Mouse (Mus musculus) liver, embryonic 14.5 days (tissue): ENCODE measurements around the gene Usp3. TPM values are rescaled to one million over a fixed set of nuclear protein-coding genes. Genes with fewer than 3 reads are reported as not detected.

ENCODE experiments used
- ATAC-seq: fragments of 200-750 bp; cut with Nextera tagmentation; 2 replicates; pipeline ENCODE4 v1.8.0; 2017; ENCODE audit warnings: moderate number of reproducible peaks, mild to moderate bottlenecking, moderate library complexity; ENCODE audit not compliant: insufficient read depth
- DNase-seq, 3 experiments: peaks; one replicate each; pipeline ENCODE4 v3.0.0-alpha.2; 2012 to 2013; ENCODE audit warnings: low read depth in 3 of 3, low spot score in 3 of 3
- H3K27ac ChIP-seq: fragments of 300-500 bp; sonication (generic); 2 replicates; pipeline ENCODE4 v1.5.1; 2014; ENCODE audit warnings: moderate library complexity, mild to moderate bottlenecking, control low read depth, inconsistent platforms
- H3K27me3 ChIP-seq: fragments of 300-500 bp; sonication (generic); 2 replicates; pipeline ENCODE4 v1.6.1; 2014; ENCODE audit warnings: mild to moderate bottlenecking, low read length, moderate library complexity; ENCODE audit not compliant: control insufficient read depth, insufficient read depth
- H3K36me3 ChIP-seq: fragments of 300-500 bp; sonication (generic); replicated peaks from 2 replicates; pipeline ENCODE4 v1.6.1; 2014; ENCODE audit warnings: low read depth; ENCODE audit not compliant: control insufficient read depth, insufficient read depth
- H3K4me1 ChIP-seq, 2 experiments: fragments of 200-500 bp in 1 of 2; fragments of 300-500 bp in 1 of 2; sonication (generic) in 1 of 2; replicated peaks; 2 replicates each; pipeline ENCODE4 v1.6.1; 2012 to 2014; ENCODE audit warnings: antibody characterized with exemption in 1 of 2, inconsistent platforms in 1 of 2, low read length in 1 of 2; ENCODE audit not compliant: control insufficient read depth in 2 of 2, insufficient read depth in 2 of 2
- H3K4me2 ChIP-seq: fragments of 300-500 bp; sonication (generic); 2 replicates; pipeline ENCODE4 v1.6.1; 2014; ENCODE audit warnings: low read depth, mild to moderate bottlenecking, control low read depth, moderate library complexity
- H3K4me3 ChIP-seq, 2 experiments: fragments of 200-500 bp in 1 of 2; fragments of 300-500 bp in 1 of 2; sonication (generic) in 1 of 2; 2 replicates each; pipeline ENCODE4 v1.5.1; 2012 to 2014; ENCODE audit warnings: low read depth in 2 of 2, low read length in 2 of 2, mild to moderate bottlenecking in 2 of 2, control low read depth in 1 of 2, inconsistent platforms in 1 of 2, moderate library complexity in 1 of 2; ENCODE audit not compliant: insufficient read depth in 1 of 2
- H3K9ac ChIP-seq: fragments of 300-500 bp; sonication (generic); replicated peaks from 2 replicates; pipeline ENCODE4 v1.6.1; 2014; ENCODE audit warnings: mild to moderate bottlenecking, control low read depth, moderate library complexity
- H3K9me3 ChIP-seq: fragments of 300-500 bp; sonication (generic); 2 replicates; pipeline ENCODE4 v1.6.1; 2016; ENCODE audit warnings: low read length, mixed read lengths; ENCODE audit not compliant: control insufficient read depth
- CTCF ChIP-seq: IDR thresholded peaks from 2 replicates; pipeline ENCODE4 v1.5.1; 2016; ENCODE audit warnings: antibody characterized with exemption, low read depth, control low read depth
- EP300 ChIP-seq: IDR thresholded peaks from 2 replicates; pipeline ENCODE4 v1.6.1; 2016; ENCODE audit warnings: antibody characterized with exemption, low read depth
- WGBS: fragments of 180-500 bp; shearing (Covaris S2); extraction: QIAGEN DNeasy Blood & Tissue Kit; methylation state at CpG from one replicate; pipeline ENCODE4 v1.1.7; 2014; ENCODE audit not compliant: insufficient replicate concordance; 5-methylcytosine and 5-hydroxymethylcytosine counted together
- polyA plus RNA-seq, 2 experiments: library from polyadenylated mRNA; depleted of rRNA in 1 of 2; stranded (reverse) in 1 of 2; unstranded in 1 of 2; fragments of >200 nt; fragmentation: Nextera tagmentation in 1 of 2; extraction: Ambion mirVana in 1 of 2; gene quantifications; 2 replicates each; pipeline versions ENCODE4 v1.2.1 to v1.2.3; 2012 to 2014

The Usp3 gene
- polyA plus RNA-seq, 2 experiments: 6.7 to 14.8 TPM

DNA sequence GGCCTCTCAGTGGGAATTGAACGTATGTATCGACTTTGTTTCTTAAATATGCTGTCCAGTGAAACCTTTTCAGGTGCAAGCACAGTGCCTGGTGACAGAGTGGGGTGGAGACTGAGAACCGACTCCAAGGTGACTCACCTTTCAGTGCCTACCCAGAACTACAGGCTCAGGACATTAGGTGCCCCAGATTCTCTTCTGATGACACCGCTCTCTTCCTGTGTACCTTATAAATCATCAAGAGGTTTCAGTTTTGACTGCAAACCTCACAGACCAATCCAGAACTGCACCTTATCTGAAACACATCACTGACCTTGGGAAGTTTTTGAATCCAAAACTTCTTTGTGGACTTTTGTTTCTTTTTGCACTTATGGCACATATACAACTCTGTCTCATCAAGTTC, 72.6 kb downstream of the Usp3 start:
- 84% methylated on average over 4 of the region's 4 CpGs for WGBS

DNA sequence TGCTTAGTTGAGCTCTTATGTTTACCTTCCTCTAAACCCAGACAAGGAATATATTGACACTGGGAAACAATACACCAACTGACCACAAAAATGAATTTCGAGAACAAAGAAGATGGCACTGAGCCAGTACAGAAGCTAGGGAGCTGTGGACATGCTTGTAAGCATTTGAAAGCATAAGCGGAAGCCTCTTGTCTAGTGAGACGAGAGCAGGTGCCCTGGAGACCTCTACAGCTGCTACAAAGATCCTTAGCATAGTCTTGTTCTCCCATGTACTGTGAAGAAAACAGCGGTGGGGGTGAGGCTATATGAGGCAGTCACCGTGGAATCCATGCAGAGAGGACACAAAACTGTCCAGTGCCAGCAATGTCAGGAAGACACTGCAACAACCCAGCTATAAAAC, 74.0 kb downstream of the Usp3 start:
- WGBS: 84% methylated on average over 5 of the region's 5 CpGs
- Histone ChIP-seq H3K9ac (no peak overlapping the region), H3K9me3 (no peaks in the 10 kb centered on the region), H3K27ac (no peak overlapping the region), H3K27me3 (no peaks in the 10 kb centered on the region), H3K4me2 (no peak overlapping the region), H3K36me3 (peaks cover 34% of the 10 kb centered on the region), H3K4me1 (no peaks in the 10 kb centered on the region), H3K4me3 (no peak overlapping the region)
- DNase-seq (no peak), ATAC-seq (no peak)
- TF ChIP-seq CTCF (no peak), EP300 (no peak)

More for the DNA sequence above, 72.6 kb downstream of the Usp3 start:
- H3K27me3 ChIP-seq: no peaks in the 10 kb centered on the region
- H3K9ac ChIP-seq: no peak overlapping the region
- peaks cover 33% of the 10 kb centered on the region for H3K36me3 ChIP-seq
- no peaks in the 10 kb centered on the region for H3K9me3 ChIP-seq
- H3K4me1 ChIP-seq: no peaks in the 10 kb centered on the region
- H3K4me3 ChIP-seq: no peak overlapping the region
- H3K4me2 ChIP-seq: no peak overlapping the region
- TF ChIP-seq EP300 (no peak), CTCF (no peak)
- H3K27ac ChIP-seq: no peak overlapping the region
- DNase-seq: no peak
- ATAC-seq: no peak

DNA sequence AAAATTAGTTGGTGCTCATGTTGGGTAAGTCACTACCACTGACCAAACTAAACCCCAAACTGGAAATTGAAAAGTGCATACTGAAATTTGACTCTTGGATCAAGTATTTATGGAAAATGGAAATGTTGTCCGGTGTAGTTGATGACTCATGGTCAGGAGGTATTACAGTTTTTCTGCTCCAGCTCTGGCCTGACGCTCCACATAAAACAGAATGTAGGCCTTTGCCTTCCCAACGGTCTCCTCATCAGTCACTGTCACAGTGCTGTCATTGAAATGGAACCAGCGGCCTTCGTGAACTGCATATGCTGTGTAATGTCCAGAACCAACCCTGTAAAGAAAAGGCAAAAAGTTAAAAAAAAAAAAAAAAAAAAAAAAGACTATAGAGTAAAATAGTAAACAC, 74.7 kb downstream of the Usp3 start:
- no peaks in the 10 kb centered on the region for H3K9me3 ChIP-seq
- H3K27me3 ChIP-seq: no peaks in the 10 kb centered on the region
- no peak for DNase-seq
- no peak for ATAC-seq
- H3K4me3 ChIP-seq: no peak overlapping the region
- H3K4me2 ChIP-seq: no peak overlapping the region
- no peak overlapping the region for H3K9ac ChIP-seq
- H3K36me3 ChIP-seq: peaks cover 34% of the 10 kb centered on the region
- H3K27ac ChIP-seq: no peak overlapping the region
- H3K4me1 ChIP-seq: peaks cover 0 to 1% of the 10 kb centered on the region in 2 experiments; a peak in 1 of 4 replicates
- TF ChIP-seq EP300 (no peak), CTCF (no peak)
- WGBS: 85% methylated on average over 5 of the region's 5 CpGs

DNA sequence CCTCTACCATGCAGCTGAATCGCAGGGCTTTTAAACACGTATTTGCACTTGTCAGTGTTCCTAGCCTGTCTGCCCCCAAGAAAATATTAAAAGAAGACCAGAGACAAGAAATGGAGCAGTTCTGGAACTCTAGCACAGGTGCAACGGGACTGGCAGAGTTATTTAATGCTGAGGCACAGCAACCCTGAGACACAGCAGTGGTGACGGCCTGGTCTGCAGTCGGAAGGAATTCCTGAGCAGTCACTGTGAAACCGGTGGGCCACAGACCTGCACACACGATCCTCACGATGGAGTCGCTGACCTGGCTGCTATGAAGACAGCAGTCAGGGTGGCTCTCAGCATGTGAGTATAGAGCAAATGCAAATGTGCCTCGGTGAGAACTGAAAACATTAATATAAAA, 75.2 kb downstream of the Usp3 start:
- no peaks in the 10 kb centered on the region for H3K9me3 ChIP-seq
- 87% methylated on average over 10 of the region's 10 CpGs for WGBS
- H3K27me3 ChIP-seq: no peaks in the 10 kb centered on the region
- no peak overlapping the region for H3K9ac ChIP-seq
- H3K4me1 ChIP-seq: peaks cover 0 to 4% of the 10 kb centered on the region in 2 experiments; a peak in 1 of 4 replicates
- TF ChIP-seq CTCF: no peak
- TF ChIP-seq EP300: no peak
- H3K4me3 ChIP-seq: no peak overlapping the region
- H3K4me2 ChIP-seq: no peak overlapping the region
- no peak for DNase-seq
- H3K27ac ChIP-seq: no peak overlapping the region
- no peak for ATAC-seq
- H3K36me3 ChIP-seq: peaks cover 34% of the 10 kb centered on the region

DNA sequence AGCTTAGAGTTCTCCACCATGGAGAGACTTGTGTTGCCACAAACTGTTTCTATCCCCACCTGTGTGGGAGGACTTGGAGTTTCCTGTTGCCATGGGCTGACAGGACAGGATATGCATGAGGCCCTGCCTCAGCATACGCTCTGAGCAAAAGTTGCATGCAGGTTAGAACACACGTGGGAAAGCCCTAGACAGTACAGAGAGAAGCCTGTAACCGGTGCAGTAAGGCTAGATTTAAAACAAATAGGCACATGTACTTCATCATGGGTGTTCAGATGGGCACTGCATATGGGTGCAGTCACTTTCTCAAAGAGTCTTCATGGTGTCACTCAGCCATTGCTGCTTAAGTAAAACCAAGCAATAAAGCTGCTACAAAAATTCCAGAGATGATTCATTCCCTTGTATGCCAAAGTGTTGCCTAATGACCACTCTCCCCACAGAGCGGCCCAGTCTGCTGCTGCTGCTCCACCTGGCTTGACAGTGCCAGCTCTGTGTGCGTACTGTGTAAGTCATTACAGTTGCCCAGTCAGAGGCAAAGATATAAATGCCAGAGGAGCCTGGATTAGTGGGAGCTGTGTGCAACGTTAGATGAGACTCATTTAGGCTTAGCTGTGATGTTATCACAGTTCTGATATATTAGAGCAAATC, 76.5 kb downstream of the Usp3 start:
- ATAC-seq (no peak), DNase-seq (no peak)
- Histone ChIP-seq H3K9ac (no peak overlapping the region), H3K27ac (no peak overlapping the region), H3K4me3 (no peak overlapping the region), H3K36me3 (peaks cover 34% of the 10 kb centered on the region), H3K9me3 (no peaks in the 10 kb centered on the region), H3K4me2 (no peak overlapping the region), H3K27me3 (no peaks in the 10 kb centered on the region), H3K4me1 (peaks cover 0 to 7% of the 10 kb centered on the region in 2 experiments; a peak in 2 of 4 replicates)
- WGBS: 75% methylated on average over 6 of the region's 6 CpGs
- TF ChIP-seq EP300: no peak
- no peak for TF ChIP-seq CTCF
